ENCODE assay signal across 13 mouse cellular contexts in genomic region chr11:117295266-117295665, GRCm38 (mm10).
DNase-seq lines count a peak whose midpoint lies in the region; ATAC-seq lines count a peak whose summit lies in the region.
"Had no signal": no experiment of that assay in that cellular context is flagged by ENCODE, and none has a peak within 500 bp of the region (broad histone marks: within the 10 kb centered on the region; RNA-seq: fewer than 3 reads in every experiment).

No protein-coding gene starts in this region.

- DNase-seq in hindbrain, embryonic 14.5 days (ENCODE audit: low spot score), result no peak
- DNase-seq in right cerebral cortex, postnatal 14 days, result peak; percentile 51
- no peak for DNase-seq in right cerebral cortex, postnatal 25 days
- DNase-seq in embryonic facial prominence, embryonic 14.5 days (ENCODE audit: low spot score), result no peak
- peak; percentile 48 for DNase-seq in naive thymus-derived CD4-positive, alpha-beta T cell, adult 2 months (ENCODE audit: low read depth)
- DNase-seq in gastrocnemius, adult 18-20 months (ENCODE audit: low spot score), result no peak
- DNase-seq: cerebellum, postnatal 14 days; gastrocnemius, postnatal 25 days; kidney, postnatal 10 days had no signal

- H3K27me3 ChIP-seq in hindbrain, embryonic 16.5 days (replicated peaks; ENCODE audit: control insufficient read depth, insufficient read depth, low read length), result no peaks in the 10 kb centered on the region
- H3K27me3 ChIP-seq in hindbrain, embryonic 14.5 days (ENCODE audit: control insufficient read depth, insufficient read depth, low read length), result no peaks in the 10 kb centered on the region
- no peaks in the 10 kb centered on the region for H3K27me3 ChIP-seq in embryonic facial prominence, embryonic 14.5 days (replicated peaks; ENCODE audit: control insufficient read depth, insufficient read depth, low read length)
- H3K27me3 ChIP-seq: midbrain, embryonic 12.5 days had no signal

- H3K4me2 ChIP-seq in hindbrain, embryonic 16.5 days (ENCODE audit: low read length), result no peak overlapping the region
- H3K4me2 ChIP-seq in hindbrain, embryonic 14.5 days (replicated peaks), result no peak overlapping the region
- H3K4me2 ChIP-seq in embryonic facial prominence, embryonic 14.5 days (ENCODE audit: low read depth, low read length), result no peak overlapping the region
- H3K4me2 ChIP-seq: midbrain, embryonic 12.5 days had no signal

- no peaks in the 10 kb centered on the region for H3K9me3 ChIP-seq in hindbrain, embryonic 16.5 days (ENCODE audit: control insufficient read depth, low read length)
- no peaks in the 10 kb centered on the region for H3K9me3 ChIP-seq in hindbrain, embryonic 14.5 days (ENCODE audit: control insufficient read depth, low read length)
- H3K9me3 ChIP-seq in embryonic facial prominence, embryonic 14.5 days (ENCODE audit: control insufficient read depth, low read length), result no peaks in the 10 kb centered on the region
- H3K9me3 ChIP-seq: midbrain, embryonic 12.5 days had no signal

- H3K9ac ChIP-seq in hindbrain, embryonic 16.5 days (ENCODE audit: low read depth, low read length), result no peak overlapping the region
- H3K9ac ChIP-seq in hindbrain, embryonic 14.5 days, result no peak overlapping the region
- H3K9ac ChIP-seq in embryonic facial prominence, embryonic 14.5 days (ENCODE audit: low read depth, low read length), result no peak overlapping the region
- H3K9ac ChIP-seq: liver, embryonic 14.5 days; midbrain, embryonic 12.5 days had no signal

- no peak overlapping the region for H3K4me3 ChIP-seq in hindbrain, embryonic 16.5 days (ENCODE audit: low read length)
- H3K4me3 ChIP-seq in hindbrain, embryonic 14.5 days (replicated peaks; ENCODE audit: low read length), result no peak overlapping the region
- H3K4me3 ChIP-seq in embryonic facial prominence, embryonic 14.5 days (ENCODE audit: low read depth, low read length), result no peak overlapping the region
- H3K4me3 ChIP-seq: midbrain, embryonic 12.5 days had no signal

- 0 out of 2 replicates have a peak, but pooled peaks have one; percentile 34 for ATAC-seq in hindbrain, embryonic 16.5 days
- ATAC-seq in hindbrain, embryonic 14.5 days (ENCODE audit: low FRiP score), result no peak
- no peak for ATAC-seq in embryonic facial prominence, embryonic 14.5 days (ENCODE audit: low read depth)
- ATAC-seq in erythroid progenitor cell, adult 5-6 weeks (replicated peaks; ENCODE audit: low FRiP score, poor library complexity, severe bottlenecking), result no peak

- H3K27ac ChIP-seq in hindbrain, embryonic 16.5 days (ENCODE audit: low read depth, low read length), result peak overlapping the region; percentile 39; the same call in 1 of the 2 replicates
- no peak overlapping the region for H3K27ac ChIP-seq in hindbrain, embryonic 14.5 days
- peak overlapping the region; percentile 75; the same call in 1 of the 2 replicates for H3K27ac ChIP-seq in embryonic facial prominence, embryonic 14.5 days (replicated peaks; ENCODE audit: low read depth, low read length)
- H3K27ac ChIP-seq: liver, embryonic 14.5 days had no signal

- WGBS in hindbrain, embryonic 16.5 days, result 38% methylated on average over 5 of the region's 7 CpGs
- 44% methylated on average over 6 of the region's 7 CpGs for WGBS in hindbrain, embryonic 14.5 days
- 61% methylated on average over 4 of the region's 7 CpGs for WGBS in embryonic facial prominence, embryonic 14.5 days

- H3K36me3 ChIP-seq in hindbrain, embryonic 16.5 days (ENCODE audit: control insufficient read depth, insufficient read depth, low read length), result no peaks in the 10 kb centered on the region
- no peaks in the 10 kb centered on the region for H3K36me3 ChIP-seq in hindbrain, embryonic 14.5 days (replicated peaks; ENCODE audit: control insufficient read depth, insufficient read depth)
- H3K36me3 ChIP-seq in embryonic facial prominence, embryonic 14.5 days (ENCODE audit: control insufficient read depth, insufficient read depth, low read length), result peaks cover 38% of the 10 kb centered on the region

- H3K4me1 ChIP-seq in hindbrain, embryonic 16.5 days (ENCODE audit: control insufficient read depth, insufficient read depth, low read depth, low read length), result peaks cover 19% of the 10 kb centered on the region; the same call in 1 of the 2 replicates
- peaks cover 21% of the 10 kb centered on the region for H3K4me1 ChIP-seq in hindbrain, embryonic 14.5 days (replicated peaks; ENCODE audit: control insufficient read depth, insufficient read depth, low read length)
- H3K4me1 ChIP-seq in embryonic facial prominence, embryonic 14.5 days (ENCODE audit: control insufficient read depth, insufficient read depth, low read length), result peaks cover 16% of the 10 kb centered on the region; the same call in 1 of the 2 replicates

Comparison
In these comparisons a context has a peak if more than half of its experiments do, and no peak if none do; other contexts are left out.
1. DNase-seq: peak in right cerebral cortex, postnatal 14 days (single experiment) and naive thymus-derived CD4-positive, alpha-beta T cell, adult 2 months (single experiment); none in hindbrain, embryonic 14.5 days (single experiment), right cerebral cortex, postnatal 25 days (single experiment), embryonic facial prominence, embryonic 14.5 days (single experiment) and gastrocnemius, adult 18-20 months (single experiment).